ENCODE assay signal across 1 mouse cellular context in the genomic region with DNA sequence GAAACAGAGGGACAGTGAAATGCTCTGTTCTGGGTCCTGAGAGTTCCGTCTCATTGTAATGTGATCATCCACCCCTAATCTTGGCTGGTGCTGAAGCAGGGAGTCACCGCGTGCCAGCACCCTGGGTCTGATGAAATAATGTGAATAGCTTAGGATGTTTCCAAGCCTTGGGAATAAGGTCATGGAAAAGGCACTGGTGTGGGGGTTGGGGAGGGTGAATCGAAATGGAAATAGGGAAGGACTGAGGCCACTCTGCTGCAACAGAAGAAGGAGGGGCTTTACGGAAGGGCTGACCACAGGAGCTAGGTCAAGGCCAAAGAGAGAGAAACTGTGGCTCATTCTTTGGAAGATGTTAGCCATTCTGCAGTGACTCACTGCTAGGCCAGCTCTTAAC.
TF ChIP-seq lines count a peak whose summit lies in the region.

No protein-coding gene starts in this region.

TF ChIP-seq in CH12.LX, 34 proteins besides CTCF, POLR2A, EP300 and RAD21 (continued from another document):
- TF ChIP-seq GABPA (IDR thresholded peaks at IDR 0.05; ENCODE audit: insufficient replicate concordance, low read depth, low read length) (no peak), MYC (IDR thresholded peaks at IDR 0.05; ENCODE audit: low read depth, low read length) (0 out of 2 replicates have a peak, but pooled peaks have one; percentile 23), ETS1 (conservative IDR thresholded peaks at IDR 0.05; ENCODE audit: low read depth, low read length) (peak; percentile 5; the same call in 1 of the 2 replicates), ELF1 (IDR thresholded peaks at IDR 0.05; ENCODE audit: low read depth, low read length) (0 out of 2 replicates have a peak, but pooled peaks have one; percentile 38), RCOR1 (conservative IDR thresholded peaks at IDR 0.05; ENCODE audit: low read depth, low read length) (0 out of 2 replicates have a peak, but pooled peaks have one; percentile 28), MXI1 (IDR thresholded peaks at IDR 0.05; ENCODE audit: low read depth, low read length) (no peak), HCFC1 (IDR thresholded peaks at IDR 0.05; ENCODE audit: low read depth, low read length) (no peak)
